Mouse (Mus musculus) kidney, adult 2 months (tissue): ENCODE results near the gene Gm20662. TPM values are rescaled to one million over a fixed set of nuclear protein-coding genes. Genes with fewer than 3 reads are reported as not detected.

Experiments
- DNase-seq: peaks from one replicate; pipeline ENCODE4 v3.0.0; 2021
- H3K27ac ChIP-seq: fragments of 200-500 bp; 2 replicates; pipeline ENCODE4 v1.5.1; 2012; ENCODE audit warnings: low read depth, low read length, control low read depth, inconsistent platforms; ENCODE audit not compliant: insufficient read depth
- H3K27me3 ChIP-seq: fragments of 200-500 bp; replicated peaks from 2 replicates; pipeline ENCODE4 v1.6.1; 2012; ENCODE audit warnings: mild to moderate bottlenecking, moderate library complexity, low read length, inconsistent platforms; ENCODE audit not compliant: control insufficient read depth, insufficient read depth
- H3K36me3 ChIP-seq: fragments of 200-500 bp; 2 replicates; pipeline ENCODE4 v1.6.1; 2012; ENCODE audit warnings: mild to moderate bottlenecking, moderate library complexity, low read length, inconsistent platforms; ENCODE audit not compliant: control insufficient read depth, insufficient read depth
- H3K4me1 ChIP-seq: fragments of 200-500 bp; 2 replicates; pipeline ENCODE4 v1.6.1; 2011; ENCODE audit warnings: low read length; ENCODE audit not compliant: control insufficient read depth, insufficient read depth
- H3K4me3 ChIP-seq: fragments of 200-500 bp; 2 replicates; pipeline ENCODE4 v1.5.1; 2011; ENCODE audit warnings: mild to moderate bottlenecking, low read depth, low read length, control low read depth; ENCODE audit not compliant: insufficient read depth
- CTCF ChIP-seq: fragments of 200-500 bp; conservative IDR thresholded peaks from 2 replicates; pipeline ENCODE4 v1.5.1; 2011; ENCODE audit warnings: low read depth, mild to moderate bottlenecking, control low read depth, low read length, moderate library complexity, mixed read lengths; ENCODE audit not compliant: insufficient read depth, insufficient read length
- POLR2A ChIP-seq: fragments of 200-500 bp; IDR thresholded peaks from one replicate; pipeline ENCODE4 v1.6.1; 2011; ENCODE audit warnings: low read depth, low read length, control low read depth
- WGBS: fragments of 180-500 bp; shearing (Covaris S2); methylation state at CpG from one replicate; pipeline ENCODE4 v1.1.7; 2018; 5-methylcytosine and 5-hydroxymethylcytosine counted together
- polyA plus RNA-seq: library from polyadenylated mRNA; depleted of rRNA; stranded (reverse); fragments of >200 nt; gene quantifications from 2 replicates; pipeline ENCODE4 v1.2.3, GENCODE M21; 2012

Gm20662 gene
- polyA plus RNA-seq, 1 experiment = 0.55 TPM

- no peaks in the 10 kb centered on the region for H3K27me3 ChIP-seq
- H3K4me3 ChIP-seq = no peak overlapping the region
- no peak for TF ChIP-seq POLR2A
- TF ChIP-seq CTCF = no peak
- 90% methylated on average over 15 of the region's 15 CpGs for WGBS
- peaks cover under 1% of the 10 kb centered on the region for H3K36me3 ChIP-seq
- no peak for DNase-seq
- no peak overlapping the region for H3K27ac ChIP-seq
- H3K4me1 ChIP-seq = peaks cover 8% of the 10 kb centered on the region; the same call in 1 of the 2 replicates
Observed at GRCm38 (mm10) chr9:108051184-108051930, 55.2 kb downstream of the Gm20662 start.

GRCm38 (mm10) chr9:108051931-108052220, 55.7 kb downstream of the Gm20662 start:
- H3K27ac ChIP-seq = no peak overlapping the region
- TF ChIP-seq POLR2A (no peak), CTCF (no peak)
- peaks cover 3% of the 10 kb centered on the region for H3K36me3 ChIP-seq
- peaks cover 8% of the 10 kb centered on the region; the same call in 1 of the 2 replicates for H3K4me1 ChIP-seq
- WGBS = 83% methylated on average over 4 of the region's 4 CpGs
- no peak overlapping the region for H3K4me3 ChIP-seq
- H3K27me3 ChIP-seq = no peaks in the 10 kb centered on the region
- DNase-seq = no peak

GRCm38 (mm10) chr9:108052411-108052810, 56.3 kb downstream of the Gm20662 start:
- WGBS = 71% methylated on average over 7 of the region's 7 CpGs
- Histone ChIP-seq H3K4me3 (no peak overlapping the region), H3K27me3 (no peaks in the 10 kb centered on the region), H3K4me1 (peaks cover 8% of the 10 kb centered on the region; the same call in 1 of the 2 replicates), H3K36me3 (peaks cover 3% of the 10 kb centered on the region), H3K27ac (no peak overlapping the region)
- TF ChIP-seq POLR2A (no peak), CTCF (no peak)
- no peak for DNase-seq

- DNase-seq = peak; percentile 99
- no peak within 1 kb of the TSS for H3K27ac ChIP-seq
Observed at GRCm38 (mm10) chr9:108052885-108053664, 56.9 kb downstream of the Gm20662 start, which contains the start of gene Amigo3. Amigo3 (plus strand) TSS chr9:108053159.

GRCm38 (mm10) chr9:108053665-108054225, 57.6 kb downstream of the Gm20662 start:
- H3K27me3 ChIP-seq = no peaks in the 10 kb centered on the region
- no peak overlapping the region for H3K27ac ChIP-seq
- peaks cover 8% of the 10 kb centered on the region; the same call in 1 of the 2 replicates for H3K4me1 ChIP-seq
- WGBS = 77% methylated on average over 15 of the region's 15 CpGs
- no peak for TF ChIP-seq CTCF
- no peak for TF ChIP-seq POLR2A
- DNase-seq = no peak
- no peak overlapping the region for H3K4me3 ChIP-seq
- peaks cover 3% of the 10 kb centered on the region for H3K36me3 ChIP-seq

More at GRCm38 (mm10) chr9:108052885-108053664, 56.9 kb downstream of the Gm20662 start, which contains the start of gene Amigo3:
- Histone ChIP-seq H3K27me3 (no peaks in the 10 kb centered on the region), H3K4me3 (no peak within 1 kb of the TSS), H3K36me3 (peaks cover 3% of the 10 kb centered on the region), H3K4me1 (peaks cover 8% of the 10 kb centered on the region; the same call in 1 of the 2 replicates)
- TF ChIP-seq POLR2A (no peak), CTCF (peak; percentile 91)
- 51% methylated on average over 20 of the region's 20 CpGs for WGBS

GRCm38 (mm10) chr9:108054331-108055040, 58.3 kb downstream of the Gm20662 start:
- H3K27ac ChIP-seq = no peak overlapping the region
- TF ChIP-seq CTCF (no peak), POLR2A (no peak)
- H3K27me3 ChIP-seq = no peaks in the 10 kb centered on the region
- H3K36me3 ChIP-seq = peaks cover 3% of the 10 kb centered on the region
- H3K4me1 ChIP-seq = peaks cover 7% of the 10 kb centered on the region; the same call in 1 of the 2 replicates
- no peak for DNase-seq
- no peak overlapping the region for H3K4me3 ChIP-seq
- 93% methylated on average over 22 of the region's 22 CpGs for WGBS
